Mouse (Mus musculus) liver, embryonic 11.5 days (tissue): Measurements from ENCODE around the gene Egf. TPM values are rescaled to one million over a fixed set of nuclear protein-coding genes. Genes with fewer than 3 reads are reported as not detected.
"Not testable (repeated sequence)": the region's sequence is repeated elsewhere in the genome, so short reads cannot be mapped to it uniquely, and the experiment has no call there.

Experiments
- ATAC-seq: fragments of 200-750 bp; cut with Nextera tagmentation; replicated peaks from 2 replicates; pipeline ENCODE4 v1.8.0; 2017; ENCODE audit warnings: moderate number of reproducible peaks, mild to moderate bottlenecking, moderate TSS enrichment, moderate library complexity; ENCODE audit not compliant: low FRiP score
- DNase-seq: peaks from one replicate; pipeline ENCODE4 v3.0.0-alpha.2; 2017; ENCODE audit warnings: low spot score
- H3K27ac ChIP-seq: fragments of 300-500 bp; sonication (generic); 2 replicates; pipeline ENCODE4 v1.5.1; 2014; ENCODE audit warnings: mild to moderate bottlenecking, low read depth, low read length, control low read depth
- H3K27me3 ChIP-seq: fragments of 300-500 bp; sonication (generic); replicated peaks from 2 replicates; pipeline ENCODE4 v1.6.1; 2014; ENCODE audit warnings: low read length, mixed read lengths; ENCODE audit not compliant: control insufficient read depth, insufficient read depth
- H3K36me3 ChIP-seq: fragments of 300-500 bp; sonication (generic); 2 replicates; pipeline ENCODE4 v1.6.1; 2014; ENCODE audit warnings: mild to moderate bottlenecking, low read length, moderate library complexity, mixed read lengths; ENCODE audit not compliant: control insufficient read depth, insufficient read depth
- H3K4me1 ChIP-seq: fragments of 300-500 bp; sonication (generic); replicated peaks from 2 replicates; pipeline ENCODE4 v1.6.1; 2014; ENCODE audit warnings: low read length, mixed read lengths; ENCODE audit not compliant: control insufficient read depth, insufficient read depth
- H3K4me2 ChIP-seq: fragments of 300-500 bp; sonication (generic); 2 replicates; pipeline ENCODE4 v1.6.1; 2014; ENCODE audit warnings: mild to moderate bottlenecking, control low read depth, moderate library complexity
- H3K4me3 ChIP-seq: fragments of 300-500 bp; sonication (generic); 2 replicates; pipeline ENCODE4 v1.5.1; 2014; ENCODE audit warnings: low read depth, low read length, control low read depth
- H3K9ac ChIP-seq: fragments of 300-500 bp; sonication (generic); 2 replicates; pipeline ENCODE4 v1.6.1; 2014; ENCODE audit warnings: low read depth, low read length, control low read depth
- H3K9me3 ChIP-seq: fragments of 300-500 bp; sonication (generic); 2 replicates; pipeline ENCODE4 v1.6.1; 2016; ENCODE audit warnings: low read length, inconsistent platforms, mixed read lengths; ENCODE audit not compliant: control insufficient read depth
- WGBS: fragments of 180-500 bp; shearing (Covaris S2); extraction: QIAGEN DNeasy Blood & Tissue Kit; methylation state at CpG from one replicate; pipeline ENCODE4 v1.1.7; 2014; 5-methylcytosine and 5-hydroxymethylcytosine counted together
- polyA plus RNA-seq: library from polyadenylated mRNA; unstranded; fragments of >200 nt; fragmentation: Nextera tagmentation; extraction: Ambion mirVana; gene quantifications from 2 replicates; pipeline ENCODE4 v1.2.1, GENCODE M21; 2014

Egf gene
- polyA plus RNA-seq, 1 experiment from 2014 or later, result 1.4 TPM

GRCm38 (mm10) chr3:129766971-129767794 is 12.1 kb upstream of the Egf start:
- 80% methylated on average over 10 of the region's 10 CpGs for WGBS
- no peaks in the 10 kb centered on the region for H3K27me3 ChIP-seq
- H3K36me3 ChIP-seq, result no peaks in the 10 kb centered on the region
- H3K9ac ChIP-seq, result no peak overlapping the region
- H3K27ac ChIP-seq, result no peak overlapping the region
- no peak overlapping the region for H3K4me2 ChIP-seq
- H3K4me3 ChIP-seq, result no peak overlapping the region
- ATAC-seq, result no peak
- no peak for DNase-seq
- H3K9me3 ChIP-seq, result no peaks in the 10 kb centered on the region
- H3K4me1 ChIP-seq, result no peaks in the 10 kb centered on the region

DNA sequence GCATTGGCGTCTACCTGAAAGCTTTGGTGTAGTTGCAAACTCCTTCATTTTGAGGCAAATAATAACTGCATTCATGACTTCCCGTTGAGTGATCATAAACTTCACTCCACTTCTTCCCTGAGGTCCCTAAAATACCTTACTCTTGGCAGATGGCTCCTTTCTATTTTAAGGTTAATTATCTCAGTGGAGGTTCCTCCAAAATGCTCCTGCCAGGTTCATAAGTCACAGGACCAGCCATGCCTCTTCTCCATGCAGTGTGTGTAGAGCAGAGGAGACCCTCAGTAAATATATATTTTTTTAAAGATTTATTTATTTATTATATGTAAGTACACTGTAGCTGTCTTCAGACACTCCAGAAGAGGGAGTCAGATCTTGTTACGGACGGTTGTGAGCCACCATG is 11.0 kb upstream of the Egf start:
- no peak overlapping the region for H3K9ac ChIP-seq
- no peaks in the 10 kb centered on the region for H3K36me3 ChIP-seq
- whole genome bisulfite sequencing, result 80% methylated on average over 4 of the region's 4 CpGs
- DNase-seq, result no peak
- no peak overlapping the region for H3K27ac ChIP-seq
- no peak overlapping the region for H3K4me2 ChIP-seq
- no peak overlapping the region for H3K4me3 ChIP-seq
- no peak for ATAC-seq
- H3K4me1 ChIP-seq, result no peaks in the 10 kb centered on the region
- H3K9me3 ChIP-seq, result no peaks in the 10 kb centered on the region
- H3K27me3 ChIP-seq, result no peaks in the 10 kb centered on the region

- H3K27ac ChIP-seq, ATAC-seq, H3K9ac ChIP-seq, H3K4me3 ChIP-seq, H3K4me1 ChIP-seq, H3K36me3 ChIP-seq, H3K27me3 ChIP-seq, DNase-seq, H3K9me3 ChIP-seq, H3K4me2 ChIP-seq: not testable (repeated sequence)
- WGBS, result 93% methylated on average over 1 of the region's 1 CpGs
These were observed 2.5 kb upstream of the Egf start for GRCm38 (mm10) chr3:129757599-129757998.

DNA sequence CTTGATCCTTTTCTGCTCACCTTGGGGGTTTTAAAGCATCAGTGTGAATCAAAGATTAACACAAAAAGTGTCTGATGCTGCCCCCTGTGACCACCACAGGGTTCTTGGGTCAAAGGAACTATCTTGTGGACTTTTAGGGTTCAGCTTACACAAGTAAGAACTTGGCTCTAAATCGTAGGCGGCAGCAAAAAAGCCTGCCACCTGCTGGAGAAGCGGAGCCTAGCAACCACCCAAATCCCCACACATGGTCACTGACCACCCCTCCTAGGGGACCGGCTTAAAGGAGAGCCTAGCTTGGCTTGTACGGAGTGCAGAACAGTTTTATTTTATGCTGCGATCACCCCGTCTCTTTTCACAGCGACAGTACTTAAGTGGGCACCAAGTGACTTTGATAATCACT is 10.3 kb downstream of the Egf start:
- Histone ChIP-seq H3K4me3 (no peak overlapping the region), H3K27ac (no peak overlapping the region), H3K36me3 (no peaks in the 10 kb centered on the region), H3K4me1 (no peaks in the 10 kb centered on the region), H3K9me3 (no peaks in the 10 kb centered on the region), H3K27me3 (no peaks in the 10 kb centered on the region), H3K9ac (no peak overlapping the region), H3K4me2 (no peak overlapping the region)
- DNase-seq (no peak), ATAC-seq (no peak)
- 52% methylated on average over 8 of the region's 8 CpGs for WGBS

GRCm38 (mm10) chr3:129742781-129743180 is 12.3 kb downstream of the Egf start:
- H3K36me3 ChIP-seq, result no peaks in the 10 kb centered on the region
- no peak overlapping the region for H3K9ac ChIP-seq
- no peak overlapping the region for H3K27ac ChIP-seq
- DNase-seq (no peak), ATAC-seq (no peak)
- H3K4me1 ChIP-seq, result no peaks in the 10 kb centered on the region
- H3K4me3 ChIP-seq, result no peak overlapping the region
- 71% methylated on average over 6 of the region's 6 CpGs for WGBS
- no peaks in the 10 kb centered on the region for H3K9me3 ChIP-seq
- H3K4me2 ChIP-seq, result no peak overlapping the region
- H3K27me3 ChIP-seq, result no peaks in the 10 kb centered on the region

- DNase-seq, result no peak
- H3K9me3 ChIP-seq, result no peaks in the 10 kb centered on the region
- WGBS, result 72% methylated on average over 16 of the region's 16 CpGs
These were observed 16.6 kb downstream of the Egf start for GRCm38 (mm10) chr3:129738291-129739183.

GRCm38 (mm10) chr3:129731636-129732035 is 23.5 kb downstream of the Egf start:
- no peaks in the 10 kb centered on the region for H3K36me3 ChIP-seq
- WGBS, result 67% methylated on average over 6 of the region's 6 CpGs
- no peak overlapping the region for H3K9ac ChIP-seq
- H3K4me1 ChIP-seq, result no peaks in the 10 kb centered on the region
- H3K27me3 ChIP-seq, result no peaks in the 10 kb centered on the region; the same call in 1 of the 2 replicates
- DNase-seq (no peak), ATAC-seq (no peak)
- no peaks in the 10 kb centered on the region for H3K9me3 ChIP-seq
- no peak overlapping the region for H3K4me2 ChIP-seq
- H3K4me3 ChIP-seq, result no peak overlapping the region
- no peak overlapping the region for H3K27ac ChIP-seq

More at GRCm38 (mm10) chr3:129738291-129739183, 16.6 kb downstream of the Egf start:
- Histone ChIP-seq H3K27ac (no peak overlapping the region), H3K9ac (no peak overlapping the region), H3K4me3 (no peak overlapping the region), H3K27me3 (no peaks in the 10 kb centered on the region; the same call in 1 of the 2 replicates), H3K36me3 (no peaks in the 10 kb centered on the region), H3K4me2 (no peak overlapping the region), H3K4me1 (no peaks in the 10 kb centered on the region)
- ATAC-seq, result no peak

DNA sequence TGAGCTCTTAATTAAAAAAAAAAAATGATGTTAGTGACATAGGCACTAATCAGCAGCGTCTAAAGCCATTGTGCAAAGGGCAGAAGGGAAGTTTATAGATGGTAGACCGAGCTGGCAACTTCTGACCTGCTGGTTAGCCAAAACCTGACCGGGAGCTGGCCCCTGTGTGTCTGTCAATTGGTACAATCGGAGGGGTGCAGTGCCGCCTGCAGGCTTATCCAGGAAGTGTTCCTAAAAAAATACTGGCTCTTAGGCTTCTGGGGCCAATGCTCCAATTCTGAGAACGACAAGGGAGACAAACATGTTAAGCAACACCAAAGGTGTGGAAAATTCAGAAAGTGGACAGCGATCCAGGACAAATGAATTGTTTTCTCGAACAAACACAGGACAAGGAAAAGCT is 24.7 kb downstream of the Egf start:
- WGBS, result 26% methylated on average over 8 of the region's 8 CpGs
- ATAC-seq, result no peak
- Histone ChIP-seq H3K4me1 (no peaks in the 10 kb centered on the region; the same call in 1 of the 2 replicates), H3K36me3 (no peaks in the 10 kb centered on the region), H3K9ac (no peak overlapping the region), H3K4me3 (no peak overlapping the region), H3K9me3 (no peaks in the 10 kb centered on the region), H3K27ac (no peak overlapping the region), H3K27me3 (no peaks in the 10 kb centered on the region; the same call in 1 of the 2 replicates), H3K4me2 (no peak overlapping the region)
- no peak for DNase-seq
